Mouse (Mus musculus): ENCODE measurements around the gene Kat6b. TPM values are rescaled to one million over a fixed set of nuclear protein-coding genes. Genes with fewer than 3 reads are reported as not detected.

Gene Kat6b
- polyA plus RNA-seq, 1 experiment from 2014 or later, result 14.2 TPM

- no peaks in the 10 kb centered on the region for H3K27me3 ChIP-seq (replicated peaks; ENCODE audit: low read depth, poor library complexity, severe bottlenecking)
- peaks cover 11% of the 10 kb centered on the region for H3K36me3 ChIP-seq (replicated peaks)
- DNase-seq (ENCODE audit: low spot score), result no peak
- no peak overlapping the region for H3K4me3 ChIP-seq
- no peak overlapping the region for H3K27ac ChIP-seq (replicated peaks)
- 95% methylated on average over 1 of the region's 1 CpGs for WGBS
- H3K4me1 ChIP-seq, result peaks cover 10% of the 10 kb centered on the region; the same call in 1 of the 2 replicates
- H3K9me3 ChIP-seq, result peaks cover 5% of the 10 kb centered on the region; the same call in 1 of the 2 replicates
Measured at GRCm38 (mm10) chr14:21592152-21592551, 110.9 kb downstream of the Kat6b start.

DNA sequence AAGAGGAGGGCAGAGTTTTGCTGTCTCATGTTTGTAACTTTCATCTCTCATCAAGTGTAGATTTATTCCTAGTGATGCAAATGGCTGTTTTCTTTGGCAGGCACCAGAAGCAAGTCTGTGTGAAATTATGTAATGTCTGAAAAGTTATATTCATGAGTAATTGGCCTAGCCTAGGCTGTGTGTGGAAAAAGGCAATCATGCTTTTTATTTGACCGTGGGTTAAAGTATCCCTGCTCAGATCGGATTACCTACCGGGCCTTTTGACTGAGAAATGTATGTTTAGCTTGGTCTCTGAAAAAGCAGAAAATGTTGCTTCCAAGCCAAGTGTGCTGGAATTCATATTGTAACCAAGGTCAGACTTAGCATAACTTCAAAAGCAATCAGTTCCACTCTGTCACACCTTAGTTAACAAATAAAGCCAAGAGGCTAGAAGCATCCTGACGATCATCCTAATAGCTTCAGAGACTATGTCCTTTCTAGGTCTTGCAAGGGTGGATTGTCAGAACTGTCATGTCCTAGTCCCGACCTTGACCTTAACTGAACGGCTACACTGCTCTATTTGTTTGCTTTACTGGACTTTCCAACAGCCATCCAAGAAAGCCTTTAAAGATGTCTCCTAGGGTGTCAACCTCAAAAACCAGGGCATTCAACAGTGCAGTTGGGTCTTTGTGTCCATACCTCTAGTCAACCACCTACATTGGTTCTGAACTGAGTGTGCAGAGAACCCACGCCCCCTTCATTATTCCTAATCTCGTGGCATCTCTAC lies 111.9 kb downstream of the Kat6b start:
- peaks cover 5% of the 10 kb centered on the region; the same call in 1 of the 2 replicates for H3K9me3 ChIP-seq
- 0 out of 2 replicates have a peak, but pooled peaks cover 7% of the 10 kb centered on the region for H3K4me1 ChIP-seq
- no peaks in the 10 kb centered on the region for H3K27me3 ChIP-seq (replicated peaks; ENCODE audit: low read depth, poor library complexity, severe bottlenecking)
- 81% methylated on average over 8 of the region's 8 CpGs for WGBS
- no peak overlapping the region for H3K4me3 ChIP-seq
- no peak overlapping the region for H3K27ac ChIP-seq (replicated peaks)
- no peak for DNase-seq (ENCODE audit: low spot score)
- H3K36me3 ChIP-seq (replicated peaks), result peaks cover 13% of the 10 kb centered on the region

DNA sequence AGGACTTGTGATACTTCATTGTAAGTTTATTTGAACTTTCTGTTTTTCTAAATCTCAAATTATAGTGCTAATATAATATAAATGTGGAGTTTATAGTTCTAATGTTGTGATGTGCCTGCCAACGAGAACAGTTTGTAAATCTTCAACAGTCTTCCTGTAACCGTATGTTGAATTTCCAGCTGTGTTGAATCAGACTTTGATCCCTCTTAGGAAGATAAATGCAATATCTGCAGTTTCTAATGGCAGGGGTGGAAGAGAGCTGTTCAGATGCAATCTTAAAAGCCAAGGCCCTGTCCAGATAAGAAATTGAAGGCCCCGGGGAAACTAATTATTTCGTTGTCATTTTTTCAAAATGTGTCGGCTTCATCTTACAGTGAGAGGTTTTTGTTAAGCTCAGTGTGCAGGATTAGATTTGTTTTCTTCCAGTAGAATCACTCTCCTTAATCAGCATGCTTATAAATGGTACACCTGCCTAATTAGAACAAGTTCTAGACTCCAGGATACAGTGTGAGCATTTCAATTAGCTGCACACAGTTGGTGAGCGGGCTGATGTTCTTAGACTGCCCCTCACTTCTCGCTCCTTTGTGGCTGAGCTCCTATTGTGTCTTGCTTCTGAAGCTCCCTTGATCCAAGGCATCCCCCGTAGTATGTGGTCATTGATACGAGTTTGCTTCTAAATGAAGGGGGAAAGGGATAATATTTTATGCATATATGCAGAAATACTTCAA lies 118.4 kb downstream of the Kat6b start:
- 71% methylated on average over 9 of the region's 9 CpGs for WGBS
- H3K4me1 ChIP-seq, result peaks cover 25% of the 10 kb centered on the region
- 0 out of 2 replicates have a peak, but pooled peaks cover 3% of the 10 kb centered on the region for H3K9me3 ChIP-seq
- DNase-seq (ENCODE audit: low spot score), result no peak
- no peak overlapping the region for H3K4me3 ChIP-seq
- no peaks in the 10 kb centered on the region for H3K27me3 ChIP-seq (replicated peaks; ENCODE audit: low read depth, poor library complexity, severe bottlenecking)
- peaks cover 8% of the 10 kb centered on the region for H3K36me3 ChIP-seq (replicated peaks)
- H3K27ac ChIP-seq (replicated peaks), result no peak overlapping the region

- no peak overlapping the region for H3K27ac ChIP-seq (replicated peaks)
- DNase-seq (ENCODE audit: low spot score), result no peak
- 75% methylated on average over 5 of the region's 5 CpGs for WGBS
- peaks cover 27% of the 10 kb centered on the region for H3K4me1 ChIP-seq
- no peaks in the 10 kb centered on the region for H3K27me3 ChIP-seq (replicated peaks; ENCODE audit: low read depth, poor library complexity, severe bottlenecking)
- 0 out of 2 replicates have a peak, but pooled peaks cover 3% of the 10 kb centered on the region for H3K9me3 ChIP-seq
- no peak overlapping the region for H3K4me3 ChIP-seq
- H3K36me3 ChIP-seq (replicated peaks), result peaks cover 8% of the 10 kb centered on the region
Measured at GRCm38 (mm10) chr14:21600174-21600566, 118.9 kb downstream of the Kat6b start.

DNA sequence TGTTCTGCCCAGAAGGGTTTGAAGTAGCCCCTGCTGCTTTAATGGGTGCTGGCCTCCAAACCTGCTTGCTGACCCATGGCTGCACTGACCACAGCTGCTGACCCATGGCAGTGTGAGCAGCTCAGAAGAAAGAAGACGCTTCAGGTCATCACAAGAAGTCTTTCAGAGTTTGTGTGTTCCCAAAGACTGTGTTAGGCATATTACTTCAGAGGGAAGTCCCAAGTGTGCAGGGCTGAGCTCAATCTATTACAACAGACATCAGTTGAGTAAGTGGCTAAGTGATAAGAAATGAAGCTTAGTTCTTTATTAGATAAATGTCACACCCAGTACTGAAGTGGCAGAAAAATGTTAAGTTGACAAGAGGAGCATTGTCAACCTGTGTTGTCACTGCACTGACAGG lies 119.4 kb downstream of the Kat6b start:
- Histone ChIP-seq H3K36me3 (replicated peaks) (peaks cover 8% of the 10 kb centered on the region), H3K4me1 (peaks cover 27% of the 10 kb centered on the region), H3K9me3 (0 out of 2 replicates have a peak, but pooled peaks cover 3% of the 10 kb centered on the region), H3K4me3 (no peak overlapping the region), H3K27ac (replicated peaks) (no peak overlapping the region), H3K27me3 (replicated peaks; ENCODE audit: low read depth, poor library complexity, severe bottlenecking) (no peaks in the 10 kb centered on the region)
- no peak for DNase-seq (ENCODE audit: low spot score)
- WGBS, result 66% methylated on average over 1 of the region's 1 CpGs

GRCm38 (mm10) chr14:21602166-21602565 lies 120.9 kb downstream of the Kat6b start:
- no peak for DNase-seq (ENCODE audit: low spot score)
- Histone ChIP-seq H3K36me3 (replicated peaks) (peaks cover 2% of the 10 kb centered on the region; the same call in 1 of the 2 replicates), H3K27me3 (replicated peaks; ENCODE audit: low read depth, poor library complexity, severe bottlenecking) (no peaks in the 10 kb centered on the region), H3K9me3 (no peaks in the 10 kb centered on the region), H3K4me3 (no peak overlapping the region), H3K27ac (replicated peaks) (0 out of 2 replicates have a peak overlapping the region, but pooled peaks have one; percentile 19), H3K4me1 (peaks cover 27% of the 10 kb centered on the region)
- 84% methylated on average over 12 of the region's 12 CpGs for WGBS

- no peaks in the 10 kb centered on the region for H3K9me3 ChIP-seq
- peaks cover 32% of the 10 kb centered on the region for H3K4me1 ChIP-seq
- H3K36me3 ChIP-seq (replicated peaks), result no peaks in the 10 kb centered on the region
- no peak overlapping the region for H3K27ac ChIP-seq (replicated peaks)
- H3K27me3 ChIP-seq (replicated peaks; ENCODE audit: low read depth, poor library complexity, severe bottlenecking), result no peaks in the 10 kb centered on the region
- H3K4me3 ChIP-seq, result no peak overlapping the region
- WGBS, result 83% methylated on average over 4 of the region's 4 CpGs
- no peak for DNase-seq (ENCODE audit: low spot score)
Measured at GRCm38 (mm10) chr14:21602937-21603336, 121.7 kb downstream of the Kat6b start.

DNA sequence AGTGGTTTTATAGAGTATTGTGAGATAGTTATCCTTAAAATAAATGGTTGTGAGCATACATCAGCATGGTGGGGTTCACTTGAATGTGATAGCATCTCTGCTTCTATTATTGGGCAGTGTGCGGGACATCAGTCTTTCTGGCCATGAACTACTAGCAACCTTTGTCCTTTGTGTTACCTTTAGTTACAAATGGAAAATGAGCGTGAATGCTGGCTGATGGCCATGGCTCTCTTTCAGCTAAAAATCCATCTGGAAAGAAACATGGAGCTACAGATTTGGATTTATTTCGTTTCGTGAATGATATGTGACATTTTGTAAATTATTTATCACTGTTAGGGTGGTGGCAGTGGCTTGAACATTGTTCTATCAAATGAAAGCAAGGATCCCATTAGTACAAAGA lies 126.5 kb downstream of the Kat6b start:
- Histone ChIP-seq H3K27me3 (replicated peaks; ENCODE audit: low read depth, poor library complexity, severe bottlenecking) (no peaks in the 10 kb centered on the region), H3K4me3 (no peak overlapping the region), H3K4me1 (peaks cover 16% of the 10 kb centered on the region; the same call in 1 of the 2 replicates), H3K27ac (replicated peaks) (no peak overlapping the region), H3K36me3 (replicated peaks) (peaks cover 3% of the 10 kb centered on the region; the same call in 1 of the 2 replicates), H3K9me3 (no peaks in the 10 kb centered on the region)
- WGBS, result 82% methylated on average over 4 of the region's 4 CpGs
- no peak for DNase-seq (ENCODE audit: low spot score)

GRCm38 (mm10) chr14:21608886-21609285 lies 127.7 kb downstream of the Kat6b start:
- Histone ChIP-seq H3K27me3 (replicated peaks; ENCODE audit: low read depth, poor library complexity, severe bottlenecking) (no peaks in the 10 kb centered on the region), H3K36me3 (replicated peaks) (peaks cover 3% of the 10 kb centered on the region; the same call in 1 of the 2 replicates), H3K27ac (replicated peaks) (no peak overlapping the region), H3K4me3 (no peak overlapping the region), H3K9me3 (no peaks in the 10 kb centered on the region), H3K4me1 (peaks cover 13% of the 10 kb centered on the region; the same call in 1 of the 2 replicates)
- DNase-seq (ENCODE audit: low spot score), result no peak
- 60% methylated on average over 4 of the region's 4 CpGs for WGBS

GRCm38 (mm10) chr14:21610224-21610623 lies 129.0 kb downstream of the Kat6b start:
- no peak for DNase-seq (ENCODE audit: low spot score)
- H3K4me1 ChIP-seq, result peaks cover 8% of the 10 kb centered on the region; the same call in 1 of the 2 replicates
- H3K27ac ChIP-seq (replicated peaks), result no peak overlapping the region
- no peaks in the 10 kb centered on the region for H3K27me3 ChIP-seq (replicated peaks; ENCODE audit: low read depth, poor library complexity, severe bottlenecking)
- H3K36me3 ChIP-seq (replicated peaks), result peaks cover 7% of the 10 kb centered on the region; the same call in 1 of the 2 replicates
- 16% methylated on average over 3 of the region's 3 CpGs for WGBS
- H3K4me3 ChIP-seq, result no peak overlapping the region
- no peaks in the 10 kb centered on the region for H3K9me3 ChIP-seq

- Histone ChIP-seq H3K9me3 (no peaks in the 10 kb centered on the region), H3K4me3 (no peak overlapping the region), H3K27ac (replicated peaks) (no peak overlapping the region), H3K4me1 (0 out of 2 replicates have a peak, but pooled peaks cover 2% of the 10 kb centered on the region), H3K27me3 (replicated peaks; ENCODE audit: low read depth, poor library complexity, severe bottlenecking) (no peaks in the 10 kb centered on the region), H3K36me3 (replicated peaks) (peaks cover 7% of the 10 kb centered on the region; the same call in 1 of the 2 replicates)
- DNase-seq (ENCODE audit: low spot score), result no peak
- 93% methylated on average over 6 of the region's 6 CpGs for WGBS
Measured at GRCm38 (mm10) chr14:21613031-21613430, 131.8 kb downstream of the Kat6b start.

- Histone ChIP-seq H3K9me3 (no peaks in the 10 kb centered on the region), H3K4me3 (no peak overlapping the region), H3K27ac (replicated peaks) (no peak overlapping the region), H3K4me1 (no peaks in the 10 kb centered on the region), H3K36me3 (replicated peaks) (peaks cover 13% of the 10 kb centered on the region; the same call in 1 of the 2 replicates), H3K27me3 (replicated peaks; ENCODE audit: low read depth, poor library complexity, severe bottlenecking) (no peaks in the 10 kb centered on the region)
- WGBS, result 94% methylated on average over 5 of the region's 5 CpGs
- no peak for DNase-seq (ENCODE audit: low spot score)
Measured at GRCm38 (mm10) chr14:21614103-21614502, 132.9 kb downstream of the Kat6b start.

Measured in embryonic facial prominence, embryonic 10.5 days (tissue).